Mouse (Mus musculus) spleen, adult 2 months (tissue): ENCODE data around the gene Gm20388.

Experiments
- CTCF ChIP-seq: fragments of 200-500 bp; IDR thresholded peaks from 2 replicates; pipeline ENCODE4 v1.5.1; 2011; ENCODE audit warnings: mild to moderate bottlenecking, inconsistent platforms; ENCODE audit not compliant: insufficient read depth, insufficient read length, insufficient replicate concordance; ENCODE audit errors: extremely low read depth
- POLR2A ChIP-seq: fragments of 200-500 bp; IDR thresholded peaks from 2 replicates; pipeline ENCODE4 v1.6.1; 2011; ENCODE audit warnings: low read depth, low read length, inconsistent platforms

- TF ChIP-seq CTCF (no peak), POLR2A (no peak)
These were observed 538.5 kb downstream of the Gm20388 start for GRCm38 (mm10) chr8:120449139-120449538.
